Mouse (Mus musculus) neural tube, embryonic 11.5 days (tissue): ENCODE measurements around the gene Chn2. TPM values are rescaled to one million over a fixed set of nuclear protein-coding genes. Genes with fewer than 3 reads are reported as not detected.

ENCODE experiments used
- ATAC-seq: fragments of 200-750 bp; cut with Nextera tagmentation; 2 replicates; pipeline ENCODE4 v1.8.0; 2017; ENCODE audit warnings: moderate number of reproducible peaks, mild to moderate bottlenecking, moderate TSS enrichment, moderate library complexity; ENCODE audit not compliant: insufficient read depth, low FRiP score, low TSS enrichment
- DNase-seq: peaks from one replicate; pipeline ENCODE4 v3.0.0-alpha.2; 2015; ENCODE audit warnings: low spot score
- H3K27ac ChIP-seq: fragments of 300-500 bp; sonication (generic); 2 replicates; pipeline ENCODE4 v1.5.1; 2014; ENCODE audit warnings: low read depth, mild to moderate bottlenecking, low read length
- H3K27me3 ChIP-seq: fragments of 300-500 bp; sonication (generic); 2 replicates; pipeline ENCODE4 v1.6.1; 2014; ENCODE audit warnings: mild to moderate bottlenecking, low read length, mixed read lengths; ENCODE audit not compliant: control insufficient read depth, insufficient read depth
- H3K36me3 ChIP-seq: fragments of 300-500 bp; sonication (generic); 2 replicates; pipeline ENCODE4 v1.6.1; 2014; ENCODE audit warnings: mild to moderate bottlenecking, low read length, moderate library complexity, mixed read lengths; ENCODE audit not compliant: control insufficient read depth, insufficient read depth
- H3K4me1 ChIP-seq: fragments of 300-500 bp; sonication (generic); 2 replicates; pipeline ENCODE4 v1.6.1; 2014; ENCODE audit warnings: low read length, mixed read lengths; ENCODE audit not compliant: control insufficient read depth, insufficient read depth
- H3K4me2 ChIP-seq: fragments of 300-500 bp; sonication (generic); 2 replicates; pipeline ENCODE4 v1.6.1; 2014; ENCODE audit warnings: low read depth, mild to moderate bottlenecking, moderate library complexity
- H3K4me3 ChIP-seq: fragments of 300-500 bp; sonication (generic); 2 replicates; pipeline ENCODE4 v1.5.1; 2014; ENCODE audit warnings: low read depth, low read length
- H3K9ac ChIP-seq: fragments of 300-500 bp; sonication (generic); 2 replicates; pipeline ENCODE4 v1.6.1; 2014; ENCODE audit warnings: mild to moderate bottlenecking, low read length
- H3K9me3 ChIP-seq: fragments of 300-500 bp; sonication (generic); 2 replicates; pipeline ENCODE4 v1.6.1; 2016; ENCODE audit warnings: low read length; ENCODE audit not compliant: control insufficient read depth
- WGBS: fragments of 180-500 bp; shearing (Covaris S2); extraction: QIAGEN DNeasy Blood & Tissue Kit; methylation state at CpG from one replicate; pipeline ENCODE4 v1.1.7; 2014; 5-methylcytosine and 5-hydroxymethylcytosine counted together
- polyA plus RNA-seq: library from polyadenylated mRNA; unstranded; fragments of >200 nt; fragmentation: Nextera tagmentation; extraction: Ambion mirVana; gene quantifications from 2 replicates; pipeline ENCODE4 v1.2.1, GENCODE M21; 2014

Chn2 gene
- polyA plus RNA-seq, 1 experiment from 2014 or later: 24.2 TPM

- H3K9me3 ChIP-seq: no peaks in the 10 kb centered on the region
- ATAC-seq (no peak), DNase-seq (no peak)
- no peak overlapping the region for H3K4me3 ChIP-seq
- no peak overlapping the region for H3K27ac ChIP-seq
- 93% methylated on average over 3 of the region's 3 CpGs for WGBS
- H3K36me3 ChIP-seq: no peaks in the 10 kb centered on the region
- peaks cover 7% of the 10 kb centered on the region; the same call in 1 of the 2 replicates for H3K4me1 ChIP-seq
- H3K4me2 ChIP-seq: no peak overlapping the region
- no peak overlapping the region for H3K9ac ChIP-seq
- no peaks in the 10 kb centered on the region for H3K27me3 ChIP-seq
These were observed 53.6 kb downstream of the Chn2 start for GRCm38 (mm10) chr6:54092920-54093319.

GRCm38 (mm10) chr6:54096147-54096761 is 56.9 kb downstream of the Chn2 start:
- 16% methylated on average over 6 of the region's 6 CpGs for WGBS
- no peak for ATAC-seq
- H3K4me3 ChIP-seq: no peak overlapping the region

GRCm38 (mm10) chr6:54096836-54097235 is 57.5 kb downstream of the Chn2 start:
- 7% methylated on average over 7 of the region's 7 CpGs for WGBS
- Histone ChIP-seq H3K36me3 (no peaks in the 10 kb centered on the region), H3K4me2 (no peak overlapping the region), H3K27me3 (no peaks in the 10 kb centered on the region), H3K4me1 (peaks cover 7% of the 10 kb centered on the region; the same call in 1 of the 2 replicates), H3K9me3 (no peaks in the 10 kb centered on the region), H3K27ac (no peak overlapping the region), H3K9ac (no peak overlapping the region), H3K4me3 (no peak overlapping the region)
- DNase-seq (no peak), ATAC-seq (no peak)

More at GRCm38 (mm10) chr6:54096147-54096761, 56.9 kb downstream of the Chn2 start:
- H3K4me1 ChIP-seq: peaks cover 7% of the 10 kb centered on the region; the same call in 1 of the 2 replicates
- no peak for DNase-seq
- no peaks in the 10 kb centered on the region for H3K36me3 ChIP-seq
- no peak overlapping the region for H3K4me2 ChIP-seq
- H3K9me3 ChIP-seq: no peaks in the 10 kb centered on the region
- H3K9ac ChIP-seq: no peak overlapping the region
- H3K27ac ChIP-seq: no peak overlapping the region
- H3K27me3 ChIP-seq: no peaks in the 10 kb centered on the region

DNA sequence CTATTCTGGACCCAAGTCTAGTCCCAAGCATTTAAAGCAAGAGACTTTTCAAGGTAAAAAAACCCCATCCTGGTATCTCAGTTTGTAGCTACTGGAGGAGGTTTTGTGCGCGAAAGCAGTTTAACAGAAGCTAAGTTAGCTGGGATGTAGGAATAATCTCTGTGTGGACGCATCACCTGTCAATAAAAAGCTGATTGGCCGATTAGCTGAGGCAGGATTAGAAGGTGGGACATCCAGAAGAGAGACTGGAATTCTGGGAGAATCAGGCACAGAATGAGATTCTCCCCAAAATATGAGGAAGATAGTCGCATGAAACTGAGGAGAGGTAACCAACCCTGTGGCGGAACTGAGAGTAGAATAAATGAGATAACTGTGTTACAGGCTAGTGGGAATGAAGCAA is 59.0 kb downstream of the Chn2 start:
- 92% methylated on average over 6 of the region's 6 CpGs for WGBS
- no peak overlapping the region for H3K27ac ChIP-seq

GRCm38 (mm10) chr6:54099659-54100058 is 60.3 kb downstream of the Chn2 start:
- H3K4me3 ChIP-seq: no peak overlapping the region
- H3K27me3 ChIP-seq: no peaks in the 10 kb centered on the region
- H3K36me3 ChIP-seq: no peaks in the 10 kb centered on the region
- ATAC-seq (no peak), DNase-seq (no peak)
- H3K9me3 ChIP-seq: no peaks in the 10 kb centered on the region
- no peak overlapping the region for H3K9ac ChIP-seq
- H3K27ac ChIP-seq: no peak overlapping the region
- 81% methylated on average over 6 of the region's 6 CpGs for WGBS
- peaks cover 7% of the 10 kb centered on the region; the same call in 1 of the 2 replicates for H3K4me1 ChIP-seq
- H3K4me2 ChIP-seq: no peak overlapping the region

More for the DNA sequence above, 59.0 kb downstream of the Chn2 start:
- H3K9ac ChIP-seq: no peak overlapping the region
- no peak overlapping the region for H3K4me2 ChIP-seq
- no peaks in the 10 kb centered on the region for H3K9me3 ChIP-seq
- no peaks in the 10 kb centered on the region for H3K27me3 ChIP-seq
- peaks cover 7% of the 10 kb centered on the region; the same call in 1 of the 2 replicates for H3K4me1 ChIP-seq
- no peak for DNase-seq
- H3K36me3 ChIP-seq: no peaks in the 10 kb centered on the region
- no peak for ATAC-seq
- H3K4me3 ChIP-seq: no peak overlapping the region

- no peak overlapping the region for H3K27ac ChIP-seq
- ATAC-seq: no peak
- WGBS: 78% methylated on average over 4 of the region's 4 CpGs
These were observed 62.9 kb downstream of the Chn2 start for GRCm38 (mm10) chr6:54102210-54102609.

GRCm38 (mm10) chr6:54103276-54103975 is 64.1 kb downstream of the Chn2 start:
- H3K9ac ChIP-seq: no peak overlapping the region
- H3K27ac ChIP-seq: no peak overlapping the region
- no peaks in the 10 kb centered on the region; the same call in 1 of the 2 replicates for H3K4me1 ChIP-seq
- no peak overlapping the region for H3K4me3 ChIP-seq
- no peaks in the 10 kb centered on the region for H3K9me3 ChIP-seq
- H3K4me2 ChIP-seq: no peak overlapping the region
- no peak for DNase-seq
- 82% methylated on average over 9 of the region's 9 CpGs for WGBS
- no peak for ATAC-seq
- no peaks in the 10 kb centered on the region for H3K27me3 ChIP-seq
- H3K36me3 ChIP-seq: no peaks in the 10 kb centered on the region

More at GRCm38 (mm10) chr6:54102210-54102609, 62.9 kb downstream of the Chn2 start:
- Histone ChIP-seq H3K4me2 (no peak overlapping the region), H3K9ac (no peak overlapping the region), H3K36me3 (no peaks in the 10 kb centered on the region), H3K4me3 (no peak overlapping the region), H3K27me3 (no peaks in the 10 kb centered on the region), H3K9me3 (no peaks in the 10 kb centered on the region), H3K4me1 (no peaks in the 10 kb centered on the region; the same call in 1 of the 2 replicates)
- DNase-seq: no peak

DNA sequence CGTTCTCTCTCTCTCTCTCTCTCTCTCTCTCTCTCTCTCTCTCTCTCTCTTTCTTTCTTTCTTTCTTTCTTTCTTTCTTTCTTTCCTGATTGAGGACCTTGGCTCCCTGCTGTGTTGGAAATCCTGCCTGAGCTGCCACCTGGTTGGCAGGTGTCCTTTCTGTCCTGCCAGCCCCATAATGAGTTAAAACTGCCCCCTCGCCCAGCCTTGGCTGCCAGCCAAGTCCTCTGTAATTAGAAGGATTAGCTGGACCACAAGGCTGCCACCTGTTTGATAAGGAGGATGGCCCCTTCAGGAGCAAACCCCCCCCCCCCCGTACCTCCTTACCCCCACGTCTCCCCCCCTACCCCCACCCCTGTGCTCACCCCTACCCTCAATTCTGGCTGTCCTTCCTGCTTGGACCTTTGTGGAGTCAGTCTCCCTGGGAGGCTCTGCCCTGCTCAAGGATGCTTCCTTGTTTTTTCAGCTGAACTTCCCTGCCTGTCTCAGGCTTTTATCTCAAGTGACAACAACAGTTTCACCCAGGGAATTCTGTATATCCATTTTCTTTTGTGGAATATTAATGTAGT is 72.1 kb downstream of the Chn2 start:
- no peaks in the 10 kb centered on the region for H3K27me3 ChIP-seq
- no peak for ATAC-seq
- no peaks in the 10 kb centered on the region for H3K9me3 ChIP-seq
- H3K27ac ChIP-seq: no peak overlapping the region
- H3K4me2 ChIP-seq: no peak overlapping the region
- 26% methylated on average over 4 of the region's 4 CpGs for WGBS
- H3K36me3 ChIP-seq: no peaks in the 10 kb centered on the region
- no peak overlapping the region for H3K4me3 ChIP-seq
- no peak for DNase-seq
- no peak overlapping the region for H3K9ac ChIP-seq
- H3K4me1 ChIP-seq: no peaks in the 10 kb centered on the region
